Mouse (Mus musculus): ENCODE measurements at regions not wholly inside any gene's neighbourhood (a gene's known extent, or its start where the extent isn't known, plus 50 kb on each side); places are given as distances from the start of the nearest gene placed in this dataset.

- no peak for ATAC-seq (replicated peaks in 1 of 2; ENCODE audit: insufficient read depth in 1 of 2, low FRiP score in 2 of 2, low TSS enrichment in 1 of 2, low read depth in 1 of 2, poor library complexity in 2 of 2, severe bottlenecking in 2 of 2)
Measured at GRCm38 (mm10) chr16:30709975-30710374, 110.5 kb downstream of the Fam43a start.

DNA sequence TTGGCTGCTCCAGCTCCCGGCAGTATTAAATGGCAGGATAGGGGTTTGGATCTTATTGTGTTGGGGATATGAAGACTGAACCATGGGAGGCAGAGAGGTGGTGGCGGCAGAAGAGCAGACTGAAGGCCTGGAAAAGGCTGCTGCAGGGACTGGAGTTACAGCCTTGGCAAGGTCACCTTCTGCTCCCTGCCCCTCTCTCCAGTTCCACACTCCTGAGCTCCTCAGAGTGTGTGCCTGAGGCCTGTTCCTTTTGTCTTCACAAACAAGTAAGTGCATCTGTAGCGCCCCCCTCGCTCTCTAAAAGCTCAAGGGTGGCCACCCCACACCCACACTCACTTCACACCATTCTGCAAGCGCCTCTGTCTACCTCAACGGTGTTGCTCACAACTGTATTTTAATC is 113.0 kb downstream of the Fam43a start:
- no peak for ATAC-seq (replicated peaks in 1 of 2; ENCODE audit: insufficient read depth in 1 of 2, low FRiP score in 2 of 2, low TSS enrichment in 1 of 2, low read depth in 1 of 2, poor library complexity in 2 of 2, severe bottlenecking in 2 of 2)

DNA sequence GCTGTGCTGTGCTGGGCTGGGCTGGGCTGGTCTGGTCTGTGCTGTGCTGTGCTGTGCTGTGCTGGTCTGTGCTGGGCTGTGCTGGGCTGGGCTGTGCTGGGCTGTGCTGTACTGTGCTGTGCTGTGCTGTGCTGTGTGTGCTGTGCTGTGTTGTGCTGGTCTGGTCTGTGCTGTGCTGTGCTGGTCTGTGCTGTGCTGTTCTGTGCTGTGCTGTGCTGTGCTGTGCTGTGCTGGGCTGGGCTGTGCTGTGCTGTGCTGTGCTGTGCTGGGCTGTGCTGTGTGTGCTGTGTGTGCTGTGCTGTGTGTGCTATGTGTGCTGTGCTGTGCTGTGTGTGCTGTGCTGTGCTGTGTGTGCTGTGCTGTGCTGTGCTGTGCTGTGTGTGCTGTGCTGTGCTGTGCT is 118.1 kb downstream of the Fam43a start:
- 0 out of 4 replicates have a peak, but pooled peaks of 1 of the 2 experiments have one; percentile 49 for ATAC-seq (replicated peaks in 1 of 2; ENCODE audit: insufficient read depth in 1 of 2, low FRiP score in 2 of 2, low TSS enrichment in 1 of 2, low read depth in 1 of 2, poor library complexity in 2 of 2, severe bottlenecking in 2 of 2)

DNA sequence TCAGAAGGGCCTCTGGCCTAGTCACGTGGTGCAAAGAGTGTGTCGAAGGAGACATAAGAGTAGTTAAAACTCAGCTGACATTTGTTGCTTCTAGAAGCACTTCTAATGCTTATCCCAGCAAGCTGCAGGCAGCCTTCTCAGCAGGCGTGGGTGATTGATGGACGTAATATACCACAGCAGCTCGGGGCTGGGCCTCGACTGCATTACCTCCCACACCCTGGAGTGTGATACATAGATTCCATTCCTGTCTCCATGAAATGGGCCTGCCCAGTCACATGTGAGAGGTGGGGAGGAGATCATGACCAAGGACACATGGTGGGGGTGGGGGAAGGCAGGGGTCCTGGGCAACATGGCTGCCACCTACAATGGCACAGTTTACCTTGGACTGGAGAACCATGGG is 121.3 kb downstream of the Fam43a start:
- ATAC-seq (replicated peaks in 1 of 2; ENCODE audit: insufficient read depth in 1 of 2, low FRiP score in 2 of 2, low TSS enrichment in 1 of 2, low read depth in 1 of 2, poor library complexity in 2 of 2, severe bottlenecking in 2 of 2): no peak

- ATAC-seq (replicated peaks in 1 of 2; ENCODE audit: insufficient read depth in 1 of 2, low FRiP score in 2 of 2, low TSS enrichment in 1 of 2, low read depth in 1 of 2, poor library complexity in 2 of 2, severe bottlenecking in 2 of 2): no peak
Measured at GRCm38 (mm10) chr16:30721223-30721622, 121.7 kb downstream of the Fam43a start.

- ATAC-seq (replicated peaks in 1 of 2; ENCODE audit: insufficient read depth in 1 of 2, low FRiP score in 2 of 2, low TSS enrichment in 1 of 2, low read depth in 1 of 2, poor library complexity in 2 of 2, severe bottlenecking in 2 of 2): peak; percentile 54 to 85
Measured at GRCm38 (mm10) chr16:30722372-30722771, 122.8 kb downstream of the Fam43a start.

GRCm38 (mm10) chr16:30724591-30724990 is 125.1 kb downstream of the Fam43a start:
- ATAC-seq (replicated peaks in 1 of 2; ENCODE audit: insufficient read depth in 1 of 2, low FRiP score in 2 of 2, low TSS enrichment in 1 of 2, low read depth in 1 of 2, poor library complexity in 2 of 2, severe bottlenecking in 2 of 2): no peak

- no peak for ATAC-seq (replicated peaks in 1 of 2; ENCODE audit: insufficient read depth in 1 of 2, low FRiP score in 2 of 2, low TSS enrichment in 1 of 2, low read depth in 1 of 2, poor library complexity in 2 of 2, severe bottlenecking in 2 of 2)
Measured at GRCm38 (mm10) chr16:30732770-30733415, 133.4 kb downstream of the Fam43a start.

- ATAC-seq (replicated peaks in 1 of 2; ENCODE audit: insufficient read depth in 1 of 2, low FRiP score in 2 of 2, low TSS enrichment in 1 of 2, low read depth in 1 of 2, poor library complexity in 2 of 2, severe bottlenecking in 2 of 2): no peak
Measured at GRCm38 (mm10) chr16:30733478-30733877, 134.0 kb downstream of the Fam43a start.

DNA sequence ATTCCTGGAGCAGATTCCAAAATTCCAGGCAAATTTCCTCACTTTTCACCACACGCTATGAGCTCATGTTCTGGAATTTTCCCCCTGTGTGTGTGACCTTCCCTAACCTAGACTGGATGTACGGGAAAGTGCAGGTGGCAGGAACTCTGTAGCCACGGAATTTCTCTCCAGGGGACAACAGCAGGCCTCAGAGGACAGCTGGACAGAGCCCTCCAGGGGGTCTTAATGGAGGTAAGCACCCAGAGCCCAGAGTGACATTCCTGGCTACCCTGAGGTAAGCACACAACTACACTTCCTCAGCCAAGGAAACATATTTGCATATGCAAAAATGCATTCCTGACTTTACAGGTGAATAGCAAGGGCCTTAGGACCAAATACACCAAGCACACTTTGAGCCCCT is 135.8 kb downstream of the Fam43a start:
- no peak for ATAC-seq (replicated peaks in 1 of 2; ENCODE audit: insufficient read depth in 1 of 2, low FRiP score in 2 of 2, low TSS enrichment in 1 of 2, low read depth in 1 of 2, poor library complexity in 2 of 2, severe bottlenecking in 2 of 2)

GRCm38 (mm10) chr16:30735969-30736368 is 136.4 kb downstream of the Fam43a start:
- no peak for ATAC-seq (replicated peaks in 1 of 2; ENCODE audit: insufficient read depth in 1 of 2, low FRiP score in 2 of 2, low TSS enrichment in 1 of 2, low read depth in 1 of 2, poor library complexity in 2 of 2, severe bottlenecking in 2 of 2)

- no peak for ATAC-seq (replicated peaks in 1 of 2; ENCODE audit: insufficient read depth in 1 of 2, low FRiP score in 2 of 2, low TSS enrichment in 1 of 2, low read depth in 1 of 2, poor library complexity in 2 of 2, severe bottlenecking in 2 of 2)
Measured at GRCm38 (mm10) chr16:30736662-30737326, 137.3 kb downstream of the Fam43a start.

- ATAC-seq (replicated peaks in 1 of 2; ENCODE audit: insufficient read depth in 1 of 2, low FRiP score in 2 of 2, low TSS enrichment in 1 of 2, low read depth in 1 of 2, poor library complexity in 2 of 2, severe bottlenecking in 2 of 2): no peak
Measured at GRCm38 (mm10) chr16:30737524-30737923, 138.0 kb downstream of the Fam43a start.

DNA sequence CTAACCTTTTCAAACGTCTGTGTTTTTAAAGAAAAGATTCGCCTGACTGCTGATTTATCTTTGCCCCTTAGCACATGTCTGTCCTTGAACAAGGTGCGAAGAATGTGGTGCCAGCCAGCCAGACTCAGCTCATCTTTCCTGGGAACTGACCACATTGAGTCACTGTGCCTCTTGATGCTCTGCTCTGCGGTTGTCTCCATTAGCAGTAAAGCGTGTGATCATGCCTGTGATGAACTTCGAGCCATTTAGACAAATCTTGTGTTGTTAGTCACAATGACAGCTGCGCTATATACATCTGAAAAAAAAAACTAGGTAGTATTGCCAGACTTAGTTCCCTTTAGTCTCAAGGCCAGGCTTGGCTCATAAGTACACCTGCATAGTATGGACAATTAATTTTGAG is 140.1 kb downstream of the Fam43a start:
- ATAC-seq (replicated peaks in 1 of 2; ENCODE audit: insufficient read depth in 1 of 2, low FRiP score in 2 of 2, low TSS enrichment in 1 of 2, low read depth in 1 of 2, poor library complexity in 2 of 2, severe bottlenecking in 2 of 2): no peak

DNA sequence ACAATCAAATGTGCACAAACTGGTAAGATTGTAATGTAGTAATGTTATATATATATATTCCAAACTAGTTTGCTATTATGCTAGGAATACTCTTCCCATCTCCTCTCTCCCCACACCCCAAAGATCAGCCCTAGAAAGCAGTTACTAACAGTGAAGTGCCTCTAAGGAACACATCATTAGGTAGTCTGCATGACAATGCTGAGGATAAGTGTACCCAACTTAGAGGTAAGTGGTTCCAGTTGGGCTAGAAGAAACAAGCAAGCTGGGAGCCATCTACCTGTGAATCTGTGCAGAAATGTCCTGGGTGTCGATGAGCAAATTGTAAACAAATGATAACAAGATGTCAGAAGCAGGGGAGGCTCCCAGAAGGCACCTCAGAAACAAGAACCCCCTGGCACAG is 141.7 kb downstream of the Fam43a start:
- no peak for ATAC-seq (replicated peaks in 1 of 2; ENCODE audit: insufficient read depth in 1 of 2, low FRiP score in 2 of 2, low TSS enrichment in 1 of 2, low read depth in 1 of 2, poor library complexity in 2 of 2, severe bottlenecking in 2 of 2)

- no peak for ATAC-seq (replicated peaks in 1 of 2; ENCODE audit: insufficient read depth in 1 of 2, low FRiP score in 2 of 2, low TSS enrichment in 1 of 2, low read depth in 1 of 2, poor library complexity in 2 of 2, severe bottlenecking in 2 of 2)
Measured at GRCm38 (mm10) chr16:30742474-30742873, 143.0 kb downstream of the Fam43a start.

DNA sequence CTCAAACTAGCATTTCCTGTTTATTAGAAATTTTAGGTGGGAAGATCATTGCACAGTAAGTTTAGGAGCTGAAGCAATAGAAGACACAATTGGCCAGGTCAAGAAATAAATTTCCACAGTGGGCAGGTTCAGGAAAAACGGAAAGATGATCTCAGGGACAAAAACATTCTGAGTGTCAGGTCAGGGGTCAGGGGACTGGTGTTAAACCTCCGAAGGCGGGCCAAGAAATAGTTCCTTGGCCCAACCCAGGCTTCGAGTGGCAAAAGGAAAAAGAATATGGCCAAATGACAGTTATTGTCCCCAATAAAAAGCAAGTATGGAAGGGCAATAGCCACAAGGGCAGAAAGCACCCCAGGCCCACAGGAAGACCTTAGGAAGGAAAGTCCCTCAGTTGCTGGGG is 144.0 kb downstream of the Fam43a start:
- no peak for ATAC-seq (replicated peaks in 1 of 2; ENCODE audit: insufficient read depth in 1 of 2, low FRiP score in 2 of 2, low TSS enrichment in 1 of 2, low read depth in 1 of 2, poor library complexity in 2 of 2, severe bottlenecking in 2 of 2)

DNA sequence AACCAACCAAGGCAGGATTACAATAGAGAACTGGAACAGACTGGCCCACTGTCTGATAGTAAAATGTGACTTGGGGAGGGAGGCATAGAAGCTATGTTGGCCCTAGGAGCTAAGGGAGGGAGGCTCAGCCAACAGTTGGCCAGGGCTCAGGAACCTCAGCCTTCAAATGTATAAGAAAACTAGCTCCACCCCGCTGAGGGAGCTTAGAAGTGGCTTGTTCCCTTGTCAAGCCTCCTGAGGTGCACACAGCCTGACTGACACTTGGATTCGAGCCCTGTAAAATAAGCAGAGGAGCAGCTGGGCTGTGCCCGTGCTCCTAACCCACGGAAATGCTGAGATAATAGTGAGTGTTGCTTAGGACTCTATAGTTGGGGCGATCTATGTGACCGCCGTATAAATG is 144.7 kb downstream of the Fam43a start:
- ATAC-seq (replicated peaks in 1 of 2; ENCODE audit: insufficient read depth in 1 of 2, low FRiP score in 2 of 2, low TSS enrichment in 1 of 2, low read depth in 1 of 2, poor library complexity in 2 of 2, severe bottlenecking in 2 of 2): no peak

DNA sequence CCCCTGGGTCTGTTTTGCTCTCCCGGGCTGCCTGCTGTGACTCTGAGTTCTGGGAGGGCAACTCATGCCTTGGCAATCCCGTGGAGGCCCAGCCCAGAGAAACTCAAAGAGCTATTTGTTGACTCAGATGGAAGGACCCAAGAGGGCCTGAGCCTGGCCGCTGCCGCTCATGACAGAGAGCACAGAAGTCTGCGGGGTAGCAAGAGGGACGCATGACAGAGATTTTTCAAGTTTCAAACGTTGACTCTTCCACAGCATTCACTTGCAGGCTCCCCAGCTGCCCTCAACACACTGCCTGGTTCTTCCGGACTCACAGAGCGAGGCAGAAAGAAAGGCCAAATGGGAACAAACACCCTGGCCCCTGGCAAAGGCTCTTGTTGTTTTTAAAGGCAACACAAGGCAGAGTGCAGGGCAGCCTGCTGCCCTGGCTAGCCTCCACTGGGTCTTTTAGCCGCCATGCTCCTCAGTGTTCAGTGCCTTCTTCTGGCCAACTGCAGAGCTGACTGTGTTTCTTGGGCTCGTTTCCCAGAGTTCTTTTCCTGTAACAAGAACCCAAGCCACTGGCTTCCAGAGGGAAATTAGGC is 146.2 kb downstream of the Fam43a start:
- no peak for ATAC-seq (replicated peaks in 1 of 2; ENCODE audit: insufficient read depth in 1 of 2, low FRiP score in 2 of 2, low TSS enrichment in 1 of 2, low read depth in 1 of 2, poor library complexity in 2 of 2, severe bottlenecking in 2 of 2)
